Mouse (Mus musculus) NIH3T3 (cell line): ENCODE data around the gene Wbp2nl.
"Not testable (repeated sequence)": the region's sequence is repeated elsewhere in the genome, so short reads cannot be mapped to it uniquely, and the experiment has no call there.

ENCODE experiments used
- DNase-seq: peaks from one replicate; pipeline ENCODE4 v3.0.0-alpha.2; 2012; ENCODE audit warnings: low read depth

Gene Wbp2nl

DNA sequence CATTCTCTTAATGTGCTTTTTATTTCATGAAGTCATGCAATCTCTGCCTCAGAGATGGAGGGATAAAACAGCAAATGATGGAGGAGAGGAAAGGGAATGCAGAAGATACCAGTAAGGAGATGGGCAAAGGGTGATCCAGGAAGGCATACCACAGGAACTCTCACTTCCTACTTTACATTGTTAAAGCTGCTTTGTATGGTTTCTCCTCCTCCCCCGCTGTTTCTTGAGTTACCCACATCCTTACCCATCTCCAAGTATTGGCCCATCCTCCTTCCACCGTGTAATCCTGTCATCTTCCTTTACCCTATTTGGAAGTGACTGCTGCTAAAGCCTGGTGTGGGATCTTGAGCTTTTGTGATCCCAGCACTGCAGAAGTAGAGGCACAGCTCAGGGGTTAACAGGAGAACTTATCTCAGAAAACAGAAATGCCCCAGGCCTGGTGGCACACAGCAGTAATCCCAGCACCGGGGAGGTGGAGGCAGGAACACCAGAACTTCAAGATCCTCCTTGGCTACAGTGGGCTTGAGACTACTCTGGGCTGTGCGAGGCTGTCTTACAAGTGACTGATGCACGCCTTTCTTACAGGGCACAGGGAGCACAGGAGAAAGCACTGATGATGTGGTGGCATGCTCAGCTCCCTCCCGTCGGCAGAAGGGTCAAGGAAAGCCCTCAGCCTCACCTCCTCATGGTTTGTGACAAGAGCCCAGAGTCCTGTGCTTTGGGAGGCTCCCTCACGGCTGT lies 49.7 kb downstream of the Wbp2nl start:
- no peak for DNase-seq

GRCm38 (mm10) chr15:82348999-82349341 lies 50.2 kb downstream of the Wbp2nl start:
- no peak for DNase-seq

DNA sequence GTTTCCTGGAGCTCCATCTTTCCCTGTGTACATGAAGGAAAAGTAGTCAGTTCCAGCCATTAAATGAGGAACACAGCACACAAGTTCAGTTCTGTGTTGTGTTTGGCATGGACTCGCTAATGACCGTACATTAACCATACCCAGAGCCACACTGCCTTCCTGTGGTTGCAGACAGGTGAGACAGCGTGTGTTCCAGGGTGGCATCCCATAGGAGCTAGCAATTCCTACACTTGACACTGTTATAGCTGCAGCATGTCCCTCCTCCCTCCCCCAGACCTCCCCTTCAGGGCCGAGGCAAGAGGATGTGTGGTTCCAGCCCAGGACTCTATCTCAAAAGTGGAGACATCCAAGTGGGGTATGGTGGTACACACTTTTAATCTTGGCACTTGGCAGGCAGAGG lies 51.6 kb downstream of the Wbp2nl start:
- DNase-seq = no peak

- DNase-seq = no peak
Measured at GRCm38 (mm10) chr15:82351480-82351879, 52.7 kb downstream of the Wbp2nl start.

GRCm38 (mm10) chr15:82353078-82353744 lies 54.5 kb downstream of the Wbp2nl start:
- DNase-seq = no peak

- DNase-seq = no peak
Measured at GRCm38 (mm10) chr15:82353745-82354113, 55.0 kb downstream of the Wbp2nl start.

DNA sequence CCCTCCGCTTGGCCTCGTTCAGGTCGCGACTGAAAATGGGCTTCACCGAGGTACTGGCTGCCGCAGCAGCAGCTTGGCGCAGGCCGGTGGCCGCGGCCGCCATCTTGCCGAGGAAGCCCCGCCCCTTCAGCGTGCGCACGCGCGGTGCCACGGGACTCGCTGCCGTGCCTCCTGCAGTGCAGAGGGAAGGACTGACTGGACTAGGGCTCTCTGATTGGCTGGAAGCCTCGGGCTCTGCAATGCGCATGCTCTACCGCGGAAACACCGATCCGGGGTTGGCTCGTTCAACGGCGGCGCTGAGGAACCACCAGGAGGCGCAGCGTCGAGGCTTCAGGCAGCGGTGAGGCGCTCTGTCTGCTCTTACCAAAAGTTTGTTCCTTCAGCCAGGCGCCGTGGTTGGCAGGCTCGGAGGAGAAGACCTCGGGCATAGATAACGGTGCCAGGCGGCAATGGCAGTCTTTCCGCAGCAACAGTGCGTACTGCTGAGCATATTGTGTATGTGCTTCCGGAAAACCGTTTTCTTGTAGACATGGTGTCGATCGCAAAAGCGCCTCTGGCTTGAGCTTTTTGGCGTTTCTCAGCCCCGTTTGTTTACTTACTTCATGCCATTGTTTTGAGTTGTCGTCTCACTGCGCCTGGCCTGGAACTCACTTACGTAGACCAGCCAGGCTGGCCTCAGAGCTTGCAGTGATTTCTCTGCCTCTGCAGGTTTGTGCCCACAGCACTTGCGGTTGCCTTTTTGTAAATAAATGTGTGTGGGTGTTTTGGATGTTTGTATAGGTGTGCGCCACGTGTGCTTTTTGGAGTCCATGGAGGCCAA lies 55.6 kb downstream of the Wbp2nl start, which contains the start of gene Ndufa6:
TSS of gene Ndufa6 (minus strand) at position 197 of the 820 bp plus-strand sequence.
- DNase-seq = peak; percentile 99

GRCm38 (mm10) chr15:82358431-82359260 lies 59.9 kb downstream of the Wbp2nl start:
- DNase-seq = no peak

DNA sequence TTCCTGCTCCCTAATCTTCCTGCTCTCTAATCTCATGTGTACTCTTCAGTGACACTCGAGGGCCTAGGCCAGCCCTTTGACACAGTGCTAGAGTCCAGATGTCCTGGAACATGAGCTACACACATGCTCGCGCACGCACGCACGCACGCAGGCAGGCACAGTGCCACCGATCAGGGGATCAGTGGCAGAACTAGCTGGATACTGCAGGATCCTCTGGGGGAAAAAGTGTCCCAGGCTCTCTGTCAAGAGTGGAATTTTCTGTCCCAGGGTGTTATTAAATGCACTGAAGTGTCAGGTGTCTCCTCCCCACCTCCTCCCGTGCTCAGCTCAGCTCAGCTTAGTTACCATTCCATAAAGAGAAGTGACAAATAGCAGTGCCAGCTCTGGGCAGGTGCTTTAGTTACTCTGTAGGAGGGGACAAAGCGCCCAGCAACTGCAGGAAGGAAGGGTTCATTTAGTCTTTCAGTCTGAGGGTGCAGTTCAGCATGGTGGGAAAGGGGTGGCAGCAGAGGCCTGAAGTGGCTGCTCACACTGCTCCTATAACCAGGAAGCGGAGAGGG lies 62.8 kb downstream of the Wbp2nl start:
- DNase-seq = peak; percentile 52

- no peak for DNase-seq
Measured at GRCm38 (mm10) chr15:82362234-82362633, 63.5 kb downstream of the Wbp2nl start.

- not testable (repeated sequence) for DNase-seq
Measured at GRCm38 (mm10) chr15:82363801-82364200, 65.0 kb downstream of the Wbp2nl start.
